Mouse (Mus musculus) embryonic facial prominence, embryonic 13.5 days (tissue): ENCODE data around the gene Krt14. TPM values are rescaled to one million over a fixed set of nuclear protein-coding genes. Genes with fewer than 3 reads are reported as not detected.
"Not testable (repeated sequence)": the region's sequence is repeated elsewhere in the genome, so short reads cannot be mapped to it uniquely, and the experiment has no call there.

Experiments
- ATAC-seq: fragments of 200-750 bp; cut with Nextera tagmentation; 2 replicates; pipeline ENCODE4 v1.8.0; 2017; ENCODE audit warnings: low read depth; ENCODE audit not compliant: insufficient number of reproducible peaks, insufficient read depth, low FRiP score, low TSS enrichment
- H3K27ac ChIP-seq: fragments of 300-500 bp; sonication (generic); 2 replicates; pipeline ENCODE4 v1.5.1; 2015; ENCODE audit warnings: moderate library complexity, mild to moderate bottlenecking, inconsistent platforms
- H3K27me3 ChIP-seq: fragments of 300-500 bp; sonication (generic); 2 replicates; pipeline ENCODE4 v1.6.1; 2015; ENCODE audit warnings: mild to moderate bottlenecking, inconsistent platforms
- H3K36me3 ChIP-seq: fragments of 300-500 bp; sonication (generic); 2 replicates; pipeline ENCODE4 v1.6.1; 2015; ENCODE audit warnings: mild to moderate bottlenecking, inconsistent platforms
- H3K4me1 ChIP-seq: fragments of 300-500 bp; sonication (generic); 2 replicates; pipeline ENCODE4 v1.6.1; 2015; ENCODE audit warnings: inconsistent platforms
- H3K4me2 ChIP-seq: fragments of 300-500 bp; sonication (generic); 2 replicates; pipeline ENCODE4 v1.6.1; 2015; ENCODE audit warnings: moderate library complexity, mild to moderate bottlenecking, inconsistent platforms
- H3K4me3 ChIP-seq: fragments of 300-500 bp; sonication (generic); 2 replicates; pipeline ENCODE4 v1.5.1; 2015; ENCODE audit warnings: mild to moderate bottlenecking, inconsistent platforms
- H3K9ac ChIP-seq: fragments of 300-500 bp; sonication (generic); 2 replicates; pipeline ENCODE4 v1.6.1; 2015; ENCODE audit warnings: mild to moderate bottlenecking, inconsistent platforms
- H3K9me3 ChIP-seq: fragments of 300-500 bp; sonication (generic); 2 replicates; pipeline ENCODE4 v1.6.1; 2016; ENCODE audit warnings: inconsistent platforms
- WGBS: fragments of 180-500 bp; shearing (Covaris S2); methylation state at CpG from one replicate; pipeline ENCODE4 v1.1.7; 2015; ENCODE audit warnings: mixed read lengths; 5-methylcytosine and 5-hydroxymethylcytosine counted together
- polyA plus RNA-seq: library from polyadenylated mRNA; unstranded; fragments of >200 nt; fragmentation: Nextera tagmentation; extraction: Ambion mirVana; gene quantifications from 2 replicates; pipeline ENCODE4 v1.2.1, GENCODE M21; 2015

Gene Krt14
- polyA plus RNA-seq: 574 and 670 TPM in 2 replicates

- Histone ChIP-seq H3K4me2 (peak within 1 kb of the TSS; percentile 35), H3K9me3 (no peaks in the 10 kb centered on the region), H3K27me3 (no peaks in the 10 kb centered on the region), H3K36me3 (no peaks in the 10 kb centered on the region), H3K4me1 (no peaks in the 10 kb centered on the region), H3K27ac (peak within 1 kb of the TSS; percentile 75), H3K9ac (peak within 1 kb of the TSS; percentile 55), H3K4me3 (peak within 1 kb of the TSS; percentile 31)
- no peak for ATAC-seq
- WGBS: 71% methylated on average over 8 of the region's 8 CpGs
Measured at GRCm38 (mm10) chr11:100207498-100207897, at the start of gene Krt14. Gene Krt14 (minus strand): TSS chr11:100207548.

- H3K27ac ChIP-seq: no peak overlapping the region
- H3K4me1 ChIP-seq: 0 out of 2 replicates have a peak, but pooled peaks cover 1% of the 10 kb centered on the region
- no peaks in the 10 kb centered on the region for H3K27me3 ChIP-seq
- no peaks in the 10 kb centered on the region for H3K36me3 ChIP-seq
- no peak overlapping the region for H3K4me2 ChIP-seq
- no peak overlapping the region for H3K4me3 ChIP-seq
- no peak overlapping the region for H3K9ac ChIP-seq
- WGBS: 94% methylated on average over 6 of the region's 6 CpGs
- H3K9me3 ChIP-seq: no peaks in the 10 kb centered on the region
- no peak for ATAC-seq
Measured at GRCm38 (mm10) chr11:100255514-100255913, 48.2 kb upstream of the Krt14 start.

- H3K4me3 ChIP-seq: no peak overlapping the region
- H3K9ac ChIP-seq: no peak overlapping the region
- no peak overlapping the region for H3K4me2 ChIP-seq
- H3K9me3 ChIP-seq: no peaks in the 10 kb centered on the region
- no peaks in the 10 kb centered on the region for H3K27me3 ChIP-seq
- H3K27ac ChIP-seq: no peak overlapping the region
- 67% methylated on average over 5 of the region's 5 CpGs for WGBS
- no peak for ATAC-seq
- no peaks in the 10 kb centered on the region for H3K4me1 ChIP-seq
- no peaks in the 10 kb centered on the region for H3K36me3 ChIP-seq
Measured at GRCm38 (mm10) chr11:100254360-100255090, 47.2 kb upstream of the Krt14 start.

- H3K4me1 ChIP-seq: no peaks in the 10 kb centered on the region
- H3K9ac ChIP-seq: no peak within 1 kb of the TSS
- H3K4me3 ChIP-seq: no peak within 1 kb of the TSS
- H3K36me3 ChIP-seq: no peaks in the 10 kb centered on the region
- H3K4me2 ChIP-seq: no peak within 1 kb of the TSS
- no peak within 1 kb of the TSS for H3K27ac ChIP-seq
- no peak for ATAC-seq
- H3K27me3 ChIP-seq: no peaks in the 10 kb centered on the region
- no peaks in the 10 kb centered on the region for H3K9me3 ChIP-seq
- 78% methylated on average over 7 of the region's 7 CpGs for WGBS
Measured at GRCm38 (mm10) chr11:100248852-100249465, 41.6 kb upstream of the Krt14 start, which contains the start of gene Krt16. Gene Krt16 (minus strand): TSS chr11:100248902.

GRCm38 (mm10) chr11:100246471-100246870 is 39.1 kb upstream of the Krt14 start:
- not testable (repeated sequence) for H3K9ac ChIP-seq, H3K36me3 ChIP-seq, ATAC-seq, H3K9me3 ChIP-seq, H3K4me1 ChIP-seq, H3K4me3 ChIP-seq, H3K27ac ChIP-seq, H3K27me3 ChIP-seq, H3K4me2 ChIP-seq
- 80% methylated on average over 7 of the region's 7 CpGs for WGBS

- peaks cover 10% of the 10 kb centered on the region; the same call in 1 of the 2 replicates for H3K9me3 ChIP-seq
- H3K27ac ChIP-seq, H3K36me3 ChIP-seq, H3K27me3 ChIP-seq, H3K4me3 ChIP-seq, ATAC-seq, H3K9ac ChIP-seq, H3K4me1 ChIP-seq, H3K4me2 ChIP-seq: not testable (repeated sequence)
- 86% methylated on average over 4 of the region's 4 CpGs for WGBS
Measured at GRCm38 (mm10) chr11:100240272-100240671, 32.9 kb upstream of the Krt14 start.

GRCm38 (mm10) chr11:100221741-100222140 is 14.4 kb upstream of the Krt14 start:
- no peak overlapping the region for H3K9ac ChIP-seq
- no peaks in the 10 kb centered on the region for H3K36me3 ChIP-seq
- no peak overlapping the region for H3K27ac ChIP-seq
- no peak overlapping the region for H3K4me3 ChIP-seq
- H3K4me2 ChIP-seq: no peak overlapping the region
- H3K4me1 ChIP-seq: no peaks in the 10 kb centered on the region
- H3K27me3 ChIP-seq: no peaks in the 10 kb centered on the region
- peaks cover 5% of the 10 kb centered on the region for H3K9me3 ChIP-seq
- 0 out of 2 replicates have a peak, but pooled peaks have one; percentile 3 for ATAC-seq
- 63% methylated on average over 8 of the region's 8 CpGs for WGBS

- H3K4me2 ChIP-seq: no peak overlapping the region
- ATAC-seq: no peak
- no peak overlapping the region for H3K9ac ChIP-seq
- no peak overlapping the region for H3K27ac ChIP-seq
- H3K27me3 ChIP-seq: no peaks in the 10 kb centered on the region
- H3K4me1 ChIP-seq: no peaks in the 10 kb centered on the region
- H3K4me3 ChIP-seq: no peak overlapping the region
- H3K36me3 ChIP-seq: no peaks in the 10 kb centered on the region
- no peaks in the 10 kb centered on the region for H3K9me3 ChIP-seq
- WGBS: 84% methylated on average over 4 of the region's 4 CpGs
Measured at GRCm38 (mm10) chr11:100219304-100219703, 12.0 kb upstream of the Krt14 start.

- Histone ChIP-seq H3K27me3 (no peaks in the 10 kb centered on the region), H3K9ac (no peak overlapping the region), H3K27ac (peak overlapping the region; percentile 75), H3K9me3 (no peaks in the 10 kb centered on the region), H3K4me1 (no peaks in the 10 kb centered on the region), H3K36me3 (no peaks in the 10 kb centered on the region), H3K4me3 (no peak overlapping the region), H3K4me2 (peak overlapping the region; percentile 11; the same call in 1 of the 2 replicates)
- WGBS: 43% methylated on average over 6 of the region's 6 CpGs
- no peak for ATAC-seq
Measured at GRCm38 (mm10) chr11:100208542-100208941, 1.2 kb upstream of the Krt14 start.

- Histone ChIP-seq H3K36me3 (no peaks in the 10 kb centered on the region), H3K27ac (no peak overlapping the region), H3K9ac (no peak overlapping the region), H3K4me1 (no peaks in the 10 kb centered on the region), H3K4me3 (no peak overlapping the region), H3K4me2 (no peak overlapping the region), H3K9me3 (no peaks in the 10 kb centered on the region), H3K27me3 (no peaks in the 10 kb centered on the region)
- ATAC-seq: no peak
- 16% methylated on average over 6 of the region's 6 CpGs for WGBS
Measured at GRCm38 (mm10) chr11:100203448-100203847, 3.9 kb downstream of the Krt14 start.

GRCm38 (mm10) chr11:100202906-100203305 is 4.4 kb downstream of the Krt14 start:
- Histone ChIP-seq H3K27ac (no peak overlapping the region), H3K4me1 (no peaks in the 10 kb centered on the region), H3K4me3 (no peak overlapping the region), H3K9ac (no peak overlapping the region), H3K36me3 (no peaks in the 10 kb centered on the region), H3K9me3 (no peaks in the 10 kb centered on the region), H3K4me2 (no peak overlapping the region), H3K27me3 (no peaks in the 10 kb centered on the region)
- 78% methylated on average over 4 of the region's 4 CpGs for WGBS
- ATAC-seq: no peak
